Mouse (Mus musculus): Measurements from ENCODE around the gene B4galt5.

The B4galt5 gene

DNA sequence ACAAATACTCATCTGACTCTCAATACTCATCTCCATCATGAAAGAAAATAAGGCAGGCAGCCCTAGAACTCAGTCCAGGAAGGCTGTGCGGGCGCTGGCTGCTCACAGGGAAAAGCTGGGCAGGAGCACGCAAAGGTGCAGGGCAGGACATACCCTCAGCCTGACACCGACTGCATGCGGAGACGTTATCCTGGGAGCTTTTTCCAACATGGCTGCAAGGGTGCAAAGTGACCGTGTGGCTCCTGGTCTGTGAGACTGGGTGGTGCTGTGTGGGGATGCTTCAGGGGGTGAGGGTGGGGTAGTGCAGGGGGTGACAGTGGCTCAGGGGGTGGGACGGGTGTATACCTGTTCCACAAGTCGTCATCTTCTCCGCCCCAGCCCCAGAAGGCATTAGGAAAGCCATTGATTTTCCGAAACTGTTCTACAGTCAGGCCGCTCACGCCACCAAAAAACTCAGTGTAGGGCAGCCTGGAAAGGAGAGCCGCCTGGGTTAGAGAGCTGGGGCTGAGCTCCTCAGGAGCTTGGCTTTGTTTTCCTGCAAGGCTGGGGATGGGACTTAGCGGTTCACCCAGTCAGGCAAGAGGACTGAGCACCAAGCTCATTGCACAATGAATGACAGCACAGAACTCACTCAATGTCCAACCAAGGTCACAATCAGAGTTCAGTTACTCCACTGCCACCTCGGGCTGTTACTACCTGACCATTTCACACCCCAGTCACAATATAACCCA is 44.2 kb downstream of the B4galt5 start:
- in situ Hi-C loops (cut with MboI): no loop called here

DNA sequence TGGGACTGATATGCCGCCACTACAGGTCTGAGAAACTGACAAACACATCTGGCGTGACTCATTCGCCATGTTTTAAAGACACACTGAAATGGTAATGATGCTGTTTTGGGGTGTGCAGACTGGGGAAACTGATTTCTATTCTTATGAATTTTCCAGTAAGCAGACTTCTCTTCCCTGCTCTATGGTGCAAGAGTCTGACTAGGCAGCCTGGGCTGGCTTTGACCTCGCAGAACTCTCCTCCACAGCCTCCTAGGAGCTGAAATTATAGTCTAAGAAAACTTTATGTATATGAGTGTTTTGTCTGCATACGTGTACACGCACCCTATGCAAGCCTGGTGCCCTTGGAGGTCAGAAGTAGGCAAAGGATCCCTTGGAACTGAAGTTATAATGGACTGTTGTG is 45.2 kb downstream of the B4galt5 start:
- in situ Hi-C loops (cut with MboI): no loop called here

- in situ Hi-C loops (cut with MboI): no loop called here
Observed at GRCm38 (mm10) chr2:167303196-167303595, 45.8 kb downstream of the B4galt5 start.

DNA sequence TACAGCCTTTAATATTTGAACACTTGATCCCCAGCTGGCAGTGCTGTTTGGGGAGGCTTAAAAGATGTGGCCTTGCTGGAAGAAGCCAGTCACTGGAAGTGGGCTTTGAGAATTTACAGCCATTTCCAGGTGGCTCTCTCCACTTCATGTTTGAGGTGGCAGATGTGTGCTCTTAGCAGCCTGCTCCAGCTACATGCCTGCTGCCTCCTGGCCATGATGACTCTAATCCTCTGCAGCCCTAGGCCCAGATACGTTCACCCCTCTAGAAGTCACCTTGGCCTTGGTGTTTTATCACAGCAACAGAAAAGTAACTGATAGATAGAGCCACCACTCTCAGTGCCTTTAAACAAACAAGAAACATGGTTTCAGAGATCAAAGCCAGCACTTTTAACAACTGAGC is 46.3 kb downstream of the B4galt5 start:
- in situ Hi-C loops (cut with MboI): no loop called here

GRCm38 (mm10) chr2:167302031-167302430 is 47.0 kb downstream of the B4galt5 start:
- in situ Hi-C loops (cut with MboI): no loop called here

DNA sequence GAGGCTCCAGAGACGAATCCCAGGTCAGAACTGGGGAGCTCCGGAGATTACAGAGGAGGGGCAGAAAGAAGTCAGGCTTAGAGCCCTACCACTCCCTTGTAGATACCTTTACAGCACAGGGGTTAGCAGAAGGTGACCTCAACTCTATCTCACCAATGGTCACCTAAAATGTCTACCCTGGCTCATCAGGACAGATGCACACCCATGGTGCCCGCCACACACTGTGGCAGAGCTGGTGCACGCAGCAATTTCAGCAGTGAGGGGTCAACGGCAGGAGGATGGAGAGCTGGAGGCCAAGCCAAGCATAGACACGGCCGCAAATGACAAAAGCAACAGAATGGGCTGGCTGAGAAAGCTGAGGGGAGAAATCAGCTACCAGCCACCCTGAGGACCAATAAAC is 47.4 kb downstream of the B4galt5 start:
- in situ Hi-C loops (cut with MboI): no loop called here

GRCm38 (mm10) chr2:167300943-167301497 is 48.0 kb downstream of the B4galt5 start:
- in situ Hi-C loops (cut with MboI): no loop called here

- in situ Hi-C loops (cut with MboI): loop anchor here (10.0 kb wide), 1 partner anchor 105 kb away; no protein-coding TSS in a partner anchor
Observed at GRCm38 (mm10) chr2:167299861-167300667, 48.9 kb downstream of the B4galt5 start.

- in situ Hi-C loops (cut with MboI): loop anchor here (10.0 kb wide), 1 partner anchor 106 kb away; no protein-coding TSS in a partner anchor
Observed at GRCm38 (mm10) chr2:167298729-167299705, 50.0 kb downstream of the B4galt5 start.

GRCm38 (mm10) chr2:167297985-167298384 is 51.0 kb downstream of the B4galt5 start:
- in situ Hi-C loops (cut with MboI): loop anchor here (10.0 kb wide), 1 partner anchor 107 kb away; no protein-coding TSS in a partner anchor

- in situ Hi-C loops (cut with MboI): loop anchor here (10.0 kb wide), 1 partner anchor 110 kb away; no protein-coding TSS in a partner anchor
Observed at GRCm38 (mm10) chr2:167294926-167295325, 54.1 kb downstream of the B4galt5 start.

- in situ Hi-C loops (cut with MboI): loop anchor here (10.0 kb wide), 1 partner anchor 111 kb away; no protein-coding TSS in a partner anchor
Observed at GRCm38 (mm10) chr2:167294216-167294615, 54.8 kb downstream of the B4galt5 start.

GRCm38 (mm10) chr2:167293289-167294085 is 55.5 kb downstream of the B4galt5 start:
- in situ Hi-C loops (cut with MboI): loop anchor here (10.0 kb wide), 1 partner anchor 111 kb away; no protein-coding TSS in a partner anchor

DNA sequence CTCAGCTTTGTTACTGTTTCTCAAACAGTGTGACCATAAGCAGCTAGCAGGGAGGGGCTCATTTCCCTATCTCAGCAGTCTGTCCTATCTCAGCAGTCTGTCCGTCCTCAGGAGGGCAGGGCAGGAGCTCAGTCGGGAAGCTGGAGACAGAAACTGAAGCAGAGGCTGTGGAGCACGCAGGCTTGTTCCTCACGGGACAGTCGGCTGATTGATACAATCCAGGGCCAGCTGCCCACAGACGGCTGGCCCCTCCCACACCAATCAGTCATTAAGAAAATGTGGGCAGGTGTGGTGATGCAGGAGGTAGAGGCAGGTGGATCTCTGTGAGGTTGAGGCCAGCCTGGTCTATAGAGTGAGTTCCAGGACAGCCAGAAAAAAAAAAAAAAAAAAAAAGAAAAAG is 56.1 kb downstream of the B4galt5 start:
- in situ Hi-C loops (cut with MboI): loop anchor here (10.0 kb wide), 1 partner anchor 112 kb away; no protein-coding TSS in a partner anchor

GRCm38 (mm10) chr2:167292151-167292591 is 56.8 kb downstream of the B4galt5 start:
- in situ Hi-C loops (cut with MboI): loop anchor here (10.0 kb wide), 1 partner anchor 113 kb away; no protein-coding TSS in a partner anchor

DNA sequence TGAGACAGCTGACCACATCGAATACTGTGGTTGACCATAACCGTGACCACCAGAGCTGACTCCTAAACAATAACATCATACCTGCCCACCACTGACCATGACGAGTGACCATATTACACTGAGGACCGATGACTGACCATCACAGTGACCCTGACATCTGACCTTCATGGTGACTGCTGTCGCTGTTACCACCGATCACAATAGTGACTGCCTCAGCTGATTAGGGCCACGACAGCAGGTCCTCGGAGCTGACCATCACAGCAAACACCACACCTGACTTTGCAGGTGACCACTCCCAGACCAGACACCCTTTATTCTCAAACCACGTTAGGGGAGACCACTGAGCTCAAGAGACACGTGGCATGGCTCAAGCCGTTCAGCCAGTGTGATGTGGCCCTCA is 57.3 kb downstream of the B4galt5 start:
- in situ Hi-C loops (cut with MboI): loop anchor here (10.0 kb wide), 1 partner anchor 113 kb away; no protein-coding TSS in a partner anchor

- in situ Hi-C loops (cut with MboI): no loop called here
Observed at GRCm38 (mm10) chr2:167281461-167281860, 67.5 kb downstream of the B4galt5 start.

GRCm38 (mm10) chr2:167280986-167281310 is 68.0 kb downstream of the B4galt5 start:
- in situ Hi-C loops (cut with MboI): no loop called here

GRCm38 (mm10) chr2:167280090-167280985 is 68.6 kb downstream of the B4galt5 start:
- in situ Hi-C loops (cut with MboI): no loop called here
